Mouse (Mus musculus): ENCODE results near the gene Ryr2. TPM values are rescaled to one million over a fixed set of nuclear protein-coding genes. Genes with fewer than 3 reads are reported as not detected.

Ryr2 gene
- polyA plus RNA-seq, 1 experiment from 2014 or later, result 0.87 TPM

- 74% methylated on average over 6 of the region's 6 CpGs for WGBS
Measured at GRCm38 (mm10) chr13:12033914-12034313, 72.8 kb downstream of the Ryr2 start.

DNA sequence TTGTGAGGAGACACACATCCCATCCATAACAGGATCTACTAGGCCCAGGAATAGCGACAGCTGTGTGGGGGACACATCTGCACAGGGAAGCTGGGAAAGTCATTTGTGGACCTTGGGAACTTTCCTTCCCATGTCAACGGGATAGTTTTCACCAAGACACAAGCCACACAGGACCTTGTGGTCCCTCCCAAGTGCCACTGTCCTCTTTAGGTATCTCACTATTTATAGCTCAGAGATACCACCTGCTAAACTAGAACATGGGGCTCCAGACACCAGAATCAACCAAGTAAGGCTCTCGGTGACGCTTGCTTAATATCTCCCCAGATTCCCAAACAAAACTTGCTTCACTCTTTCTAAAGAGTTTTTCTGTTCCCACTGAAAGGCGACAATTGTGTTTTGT lies 73.5 kb downstream of the Ryr2 start:
- 0 out of 2 replicates have a peak, but pooled peaks cover 3% of the 10 kb centered on the region for H3K4me1 ChIP-seq (ENCODE audit: control insufficient read depth, insufficient read depth, low read length)
- H3K4me3 ChIP-seq (replicated peaks; ENCODE audit: low read length), result no peak overlapping the region
- 84% methylated on average over 5 of the region's 5 CpGs for WGBS
- no peak overlapping the region for H3K27ac ChIP-seq (ENCODE audit: low read length)
- no peaks in the 10 kb centered on the region for H3K9me3 ChIP-seq (replicated peaks; ENCODE audit: control insufficient read depth, low read length)
- H3K9ac ChIP-seq (ENCODE audit: low read length), result no peak overlapping the region
- H3K36me3 ChIP-seq (ENCODE audit: control insufficient read depth, insufficient read depth, low read length), result no peaks in the 10 kb centered on the region
- no peak overlapping the region for H3K4me2 ChIP-seq (ENCODE audit: low read depth, low read length)
- no peak for ATAC-seq (ENCODE audit: insufficient read depth, low FRiP score)
- no peaks in the 10 kb centered on the region for H3K27me3 ChIP-seq (ENCODE audit: control insufficient read depth, insufficient read depth, low read length)

More at GRCm38 (mm10) chr13:12033914-12034313, 72.8 kb downstream of the Ryr2 start:
- Histone ChIP-seq H3K4me2 (ENCODE audit: low read depth, low read length) (no peak overlapping the region), H3K36me3 (ENCODE audit: control insufficient read depth, insufficient read depth, low read length) (no peaks in the 10 kb centered on the region), H3K9ac (ENCODE audit: low read length) (no peak overlapping the region), H3K4me3 (replicated peaks; ENCODE audit: low read length) (no peak overlapping the region), H3K4me1 (ENCODE audit: control insufficient read depth, insufficient read depth, low read length) (0 out of 2 replicates have a peak, but pooled peaks cover 4% of the 10 kb centered on the region), H3K27me3 (ENCODE audit: control insufficient read depth, insufficient read depth, low read length) (no peaks in the 10 kb centered on the region), H3K27ac (ENCODE audit: low read length) (no peak overlapping the region), H3K9me3 (replicated peaks; ENCODE audit: control insufficient read depth, low read length) (no peaks in the 10 kb centered on the region)
- no peak for ATAC-seq (ENCODE audit: insufficient read depth, low FRiP score)

- Histone ChIP-seq H3K9me3 (replicated peaks; ENCODE audit: control insufficient read depth, low read length) (no peaks in the 10 kb centered on the region), H3K4me3 (replicated peaks; ENCODE audit: low read length) (no peak overlapping the region), H3K4me1 (ENCODE audit: control insufficient read depth, insufficient read depth, low read length) (no peaks in the 10 kb centered on the region), H3K4me2 (ENCODE audit: low read depth, low read length) (no peak overlapping the region), H3K27me3 (ENCODE audit: control insufficient read depth, insufficient read depth, low read length) (no peaks in the 10 kb centered on the region), H3K9ac (ENCODE audit: low read length) (no peak overlapping the region), H3K27ac (ENCODE audit: low read length) (no peak overlapping the region), H3K36me3 (ENCODE audit: control insufficient read depth, insufficient read depth, low read length) (no peaks in the 10 kb centered on the region)
- ATAC-seq (ENCODE audit: insufficient read depth, low FRiP score), result no peak
- 79% methylated on average over 7 of the region's 7 CpGs for WGBS
Measured at GRCm38 (mm10) chr13:12029841-12030240, 76.9 kb downstream of the Ryr2 start.

GRCm38 (mm10) chr13:12029326-12029725 lies 77.4 kb downstream of the Ryr2 start:
- Histone ChIP-seq H3K27ac (ENCODE audit: low read length) (no peak overlapping the region), H3K4me1 (ENCODE audit: control insufficient read depth, insufficient read depth, low read length) (no peaks in the 10 kb centered on the region), H3K36me3 (ENCODE audit: control insufficient read depth, insufficient read depth, low read length) (no peaks in the 10 kb centered on the region), H3K4me2 (ENCODE audit: low read depth, low read length) (no peak overlapping the region), H3K9me3 (replicated peaks; ENCODE audit: control insufficient read depth, low read length) (no peaks in the 10 kb centered on the region), H3K27me3 (ENCODE audit: control insufficient read depth, insufficient read depth, low read length) (no peaks in the 10 kb centered on the region), H3K9ac (ENCODE audit: low read length) (no peak overlapping the region), H3K4me3 (replicated peaks; ENCODE audit: low read length) (no peak overlapping the region)
- 84% methylated on average over 4 of the region's 4 CpGs for WGBS
- ATAC-seq (ENCODE audit: insufficient read depth, low FRiP score), result no peak

DNA sequence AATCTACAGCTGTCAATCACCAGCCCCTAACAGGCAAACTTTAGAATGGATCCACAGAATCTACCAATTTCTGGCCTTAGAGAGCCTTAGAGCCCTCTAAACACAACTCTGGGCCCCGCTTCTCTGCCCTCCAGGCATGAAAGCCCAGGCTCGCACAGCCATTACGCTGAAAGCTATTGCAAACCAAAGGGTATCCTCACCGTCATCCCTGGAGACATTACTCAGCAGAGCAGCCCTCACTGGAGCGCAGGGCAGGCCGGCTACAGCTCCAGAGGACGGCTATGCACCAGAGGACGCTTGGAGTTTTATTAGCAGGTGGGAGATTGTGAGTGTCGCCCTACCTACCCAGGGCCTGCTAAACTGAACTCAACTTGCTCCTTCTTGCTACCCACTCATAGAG lies 88.7 kb downstream of the Ryr2 start:
- H3K9me3 ChIP-seq (replicated peaks; ENCODE audit: control insufficient read depth, low read length), result no peaks in the 10 kb centered on the region
- 79% methylated on average over 9 of the region's 9 CpGs for WGBS
- H3K27ac ChIP-seq (ENCODE audit: low read length), result no peak overlapping the region
- ATAC-seq (ENCODE audit: insufficient read depth, low FRiP score), result no peak
- H3K4me2 ChIP-seq (ENCODE audit: low read depth, low read length), result no peak overlapping the region
- H3K4me1 ChIP-seq (ENCODE audit: control insufficient read depth, insufficient read depth, low read length), result no peaks in the 10 kb centered on the region
- no peak overlapping the region for H3K9ac ChIP-seq (ENCODE audit: low read length)
- H3K27me3 ChIP-seq (ENCODE audit: control insufficient read depth, insufficient read depth, low read length), result no peaks in the 10 kb centered on the region
- H3K36me3 ChIP-seq (ENCODE audit: control insufficient read depth, insufficient read depth, low read length), result no peaks in the 10 kb centered on the region
- H3K4me3 ChIP-seq (replicated peaks; ENCODE audit: low read length), result no peak overlapping the region

DNA sequence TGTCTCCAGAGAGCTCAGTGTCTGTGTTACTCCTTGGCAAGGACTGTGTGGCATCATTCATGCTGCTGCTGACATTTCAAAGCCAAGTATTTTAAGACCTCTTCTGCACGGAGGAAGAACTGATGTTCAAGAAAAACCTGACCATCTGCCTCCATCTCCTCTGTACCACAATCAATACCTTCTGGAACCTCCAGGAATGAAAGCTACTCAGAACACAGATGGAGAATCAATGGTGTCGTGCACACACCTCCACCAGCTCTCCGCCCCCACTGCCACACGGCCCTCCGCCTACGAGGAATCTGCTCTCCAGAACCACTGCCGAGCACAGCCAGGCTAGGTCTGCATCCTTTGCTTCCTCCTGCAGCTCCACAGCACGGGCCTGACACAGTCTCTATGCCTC lies 92.8 kb downstream of the Ryr2 start:
- Histone ChIP-seq H3K4me1 (ENCODE audit: control insufficient read depth, insufficient read depth, low read length) (no peaks in the 10 kb centered on the region), H3K4me3 (replicated peaks; ENCODE audit: low read length) (no peak overlapping the region), H3K36me3 (ENCODE audit: control insufficient read depth, insufficient read depth, low read length) (no peaks in the 10 kb centered on the region), H3K9me3 (replicated peaks; ENCODE audit: control insufficient read depth, low read length) (no peaks in the 10 kb centered on the region), H3K27me3 (ENCODE audit: control insufficient read depth, insufficient read depth, low read length) (no peaks in the 10 kb centered on the region), H3K27ac (ENCODE audit: low read length) (no peak overlapping the region), H3K4me2 (ENCODE audit: low read depth, low read length) (no peak overlapping the region), H3K9ac (ENCODE audit: low read length) (no peak overlapping the region)
- WGBS, result 77% methylated on average over 8 of the region's 8 CpGs
- no peak for ATAC-seq (ENCODE audit: insufficient read depth, low FRiP score)

DNA sequence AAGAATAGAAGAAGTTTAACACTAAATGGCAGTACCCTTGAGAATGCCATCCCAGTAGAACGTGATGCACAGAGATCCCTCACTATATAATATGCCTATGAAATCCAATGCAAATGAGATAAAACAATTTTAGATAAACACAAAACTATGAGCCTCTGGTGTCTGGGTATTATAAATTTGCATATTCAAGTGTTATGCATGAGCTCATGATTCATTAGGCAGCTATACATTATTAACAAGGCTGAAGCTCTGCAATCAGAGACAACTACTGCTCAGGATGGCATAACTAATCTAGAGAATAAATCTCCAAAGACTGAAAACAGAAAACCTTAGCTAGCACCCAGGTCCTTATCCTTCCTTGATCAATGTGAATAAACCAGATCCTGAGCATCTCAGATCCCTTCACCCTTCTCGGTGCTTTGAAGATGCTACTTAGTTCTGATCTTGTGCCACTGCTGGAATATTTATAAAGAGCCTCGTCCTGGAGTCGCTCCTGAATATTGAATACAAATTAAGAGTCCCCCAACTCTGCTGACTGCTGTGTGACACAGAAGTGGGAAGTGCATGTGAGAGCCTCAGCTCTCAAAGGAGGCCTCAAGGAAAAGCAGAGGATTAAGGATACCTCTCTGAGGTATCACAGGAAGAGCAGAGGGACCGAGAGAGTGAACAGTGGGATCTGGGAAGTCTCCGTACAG lies 97.6 kb downstream of the Ryr2 start:
- Histone ChIP-seq H3K27me3 (ENCODE audit: control insufficient read depth, insufficient read depth, low read length) (no peaks in the 10 kb centered on the region), H3K9ac (ENCODE audit: low read length) (no peak overlapping the region), H3K27ac (ENCODE audit: low read length) (no peak overlapping the region), H3K9me3 (replicated peaks; ENCODE audit: control insufficient read depth, low read length) (no peaks in the 10 kb centered on the region), H3K4me2 (ENCODE audit: low read depth, low read length) (no peak overlapping the region), H3K36me3 (ENCODE audit: control insufficient read depth, insufficient read depth, low read length) (no peaks in the 10 kb centered on the region), H3K4me1 (ENCODE audit: control insufficient read depth, insufficient read depth, low read length) (no peaks in the 10 kb centered on the region), H3K4me3 (replicated peaks; ENCODE audit: low read length) (no peak overlapping the region)
- WGBS, result 71% methylated on average over 6 of the region's 6 CpGs
- ATAC-seq (ENCODE audit: insufficient read depth, low FRiP score), result no peak

DNA sequence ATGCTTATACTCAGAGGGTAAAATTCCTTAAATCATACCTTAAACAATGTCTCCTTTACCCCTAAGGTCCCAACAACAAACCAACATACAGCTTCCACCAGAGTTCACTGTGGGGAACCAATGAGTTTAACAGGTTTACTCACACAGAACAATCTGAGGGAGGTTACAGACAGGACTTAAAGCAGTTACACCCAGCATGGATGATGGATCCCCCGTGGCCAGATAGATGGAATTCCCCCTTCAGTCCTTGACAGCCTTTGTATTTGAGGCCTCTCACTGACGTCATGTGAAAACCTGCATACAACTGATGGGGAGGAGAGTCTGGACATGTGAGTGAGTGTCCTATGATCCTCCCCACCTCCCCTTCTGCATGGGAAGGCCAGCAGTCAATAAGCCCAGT lies 99.2 kb downstream of the Ryr2 start:
- H3K27me3 ChIP-seq (ENCODE audit: control insufficient read depth, insufficient read depth, low read length), result no peaks in the 10 kb centered on the region
- no peak overlapping the region for H3K4me2 ChIP-seq (ENCODE audit: low read depth, low read length)
- ATAC-seq (ENCODE audit: insufficient read depth, low FRiP score), result no peak
- no peak overlapping the region for H3K27ac ChIP-seq (ENCODE audit: low read length)
- no peaks in the 10 kb centered on the region for H3K4me1 ChIP-seq (ENCODE audit: control insufficient read depth, insufficient read depth, low read length)
- no peak overlapping the region for H3K4me3 ChIP-seq (replicated peaks; ENCODE audit: low read length)
- WGBS, result 51% methylated on average over 2 of the region's 2 CpGs
- no peak overlapping the region for H3K9ac ChIP-seq (ENCODE audit: low read length)
- H3K9me3 ChIP-seq (replicated peaks; ENCODE audit: control insufficient read depth, low read length), result no peaks in the 10 kb centered on the region
- H3K36me3 ChIP-seq (ENCODE audit: control insufficient read depth, insufficient read depth, low read length), result no peaks in the 10 kb centered on the region

DNA sequence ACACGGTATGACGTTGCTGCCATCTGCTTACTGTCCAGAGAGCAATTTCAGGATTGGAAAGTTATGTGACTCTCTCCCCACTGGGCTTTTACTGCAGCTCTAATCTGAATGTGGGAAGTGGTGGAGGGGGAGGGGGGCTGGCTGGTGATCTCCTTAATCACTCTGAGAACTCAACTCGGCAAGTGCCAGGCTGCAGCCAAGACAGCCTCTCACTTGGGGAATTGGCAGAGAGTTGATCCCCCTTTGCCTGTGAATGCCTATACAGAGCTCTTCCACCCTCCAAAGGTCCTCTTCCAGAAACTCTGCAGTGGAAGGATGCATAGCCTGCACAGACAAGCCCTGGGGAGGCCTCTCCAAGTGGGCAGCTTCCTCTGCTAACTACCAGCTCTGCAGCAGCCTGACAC lies 104.9 kb downstream of the Ryr2 start:
- Histone ChIP-seq H3K4me3 (replicated peaks; ENCODE audit: low read length) (no peak overlapping the region), H3K4me2 (ENCODE audit: low read depth, low read length) (no peak overlapping the region), H3K27me3 (ENCODE audit: control insufficient read depth, insufficient read depth, low read length) (no peaks in the 10 kb centered on the region), H3K9ac (ENCODE audit: low read length) (no peak overlapping the region), H3K36me3 (ENCODE audit: control insufficient read depth, insufficient read depth, low read length) (no peaks in the 10 kb centered on the region), H3K4me1 (ENCODE audit: control insufficient read depth, insufficient read depth, low read length) (no peaks in the 10 kb centered on the region), H3K9me3 (replicated peaks; ENCODE audit: control insufficient read depth, low read length) (no peaks in the 10 kb centered on the region), H3K27ac (ENCODE audit: low read length) (no peak overlapping the region)
- no peak for ATAC-seq (ENCODE audit: insufficient read depth, low FRiP score)
- 38% methylated on average over 3 of the region's 3 CpGs for WGBS
